Mouse (Mus musculus): ENCODE data around the gene AI182371. TPM values are rescaled to one million over a fixed set of nuclear protein-coding genes. Genes with fewer than 3 reads are reported as not detected.

The AI182371 gene
- polyA plus RNA-seq, 1 experiment = 0.22 TPM

- no peak for TF ChIP-seq POLR2A (IDR thresholded peaks at IDR 0.05; ENCODE audit: low read depth, low read length)
- TF ChIP-seq CTCF (IDR thresholded peaks at IDR 0.05; ENCODE audit: extremely low read depth, insufficient read length, insufficient replicate concordance, low read depth, low read length) = no peak
- Histone ChIP-seq H3K4me3 (ENCODE audit: low read depth, low read length) (no peak overlapping the region), H3K36me3 (ENCODE audit: control insufficient read depth, insufficient read depth, low read length) (peaks cover 10% of the 10 kb centered on the region), H3K27ac (ENCODE audit: insufficient read depth, low read depth, low read length) (no peak overlapping the region), H3K27me3 (ENCODE audit: control insufficient read depth, insufficient read depth, low read length) (no peaks in the 10 kb centered on the region), H3K4me1 (ENCODE audit: control insufficient read depth, insufficient read depth, insufficient read length, low read length) (peaks cover 6% of the 10 kb centered on the region; the same call in 1 of the 2 replicates)
Measured at GRCm38 (mm10) chr2:35131491-35131890, 30.1 kb upstream of the AI182371 start.

- Histone ChIP-seq H3K27me3 (ENCODE audit: control insufficient read depth, insufficient read depth, low read length) (no peaks in the 10 kb centered on the region), H3K4me3 (ENCODE audit: low read depth, low read length) (no peak overlapping the region), H3K4me1 (ENCODE audit: control insufficient read depth, insufficient read depth, insufficient read length, low read length) (no peaks in the 10 kb centered on the region), H3K27ac (ENCODE audit: insufficient read depth, low read depth, low read length) (no peak overlapping the region), H3K36me3 (ENCODE audit: control insufficient read depth, insufficient read depth, low read length) (peaks cover 16% of the 10 kb centered on the region)
- no peak for TF ChIP-seq POLR2A (IDR thresholded peaks at IDR 0.05; ENCODE audit: low read depth, low read length)
- TF ChIP-seq CTCF (IDR thresholded peaks at IDR 0.05; ENCODE audit: extremely low read depth, insufficient read length, insufficient replicate concordance, low read depth, low read length) = no peak
- 77% methylated on average over 7 of the region's 7 CpGs for WGBS
Measured at GRCm38 (mm10) chr2:35124716-35125115, 23.4 kb upstream of the AI182371 start.

DNA sequence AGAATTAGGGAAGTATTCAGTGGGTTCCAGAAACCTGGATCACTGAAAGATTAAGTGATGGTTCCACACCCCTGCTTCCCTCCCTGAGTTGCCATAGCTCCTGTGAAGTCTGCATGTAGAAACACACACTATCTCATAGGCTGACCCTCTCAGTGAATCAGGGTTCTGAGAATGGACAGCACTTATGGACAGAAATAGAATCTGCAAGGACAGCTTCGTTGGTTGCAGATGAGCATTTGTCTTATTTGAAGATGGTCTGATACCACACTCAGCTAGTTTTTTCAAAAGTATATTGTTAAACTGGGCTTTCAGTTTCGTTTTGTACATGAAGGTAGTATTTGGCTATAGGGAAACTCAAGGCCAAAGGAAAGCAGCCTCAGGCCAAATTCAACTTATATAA, 9.2 kb upstream of the AI182371 start:
- H3K36me3 ChIP-seq (ENCODE audit: control insufficient read depth, insufficient read depth, low read length) = peaks cover 1% of the 10 kb centered on the region
- H3K27me3 ChIP-seq (ENCODE audit: control insufficient read depth, insufficient read depth, low read length) = no peaks in the 10 kb centered on the region
- H3K4me1 ChIP-seq (ENCODE audit: control insufficient read depth, insufficient read depth, insufficient read length, low read length) = no peaks in the 10 kb centered on the region
- WGBS = 27% methylated on average over 2 of the region's 2 CpGs
- no peak for TF ChIP-seq CTCF (IDR thresholded peaks at IDR 0.05; ENCODE audit: extremely low read depth, insufficient read length, insufficient replicate concordance, low read depth, low read length)
- TF ChIP-seq POLR2A (IDR thresholded peaks at IDR 0.05; ENCODE audit: low read depth, low read length) = no peak
- no peak overlapping the region for H3K27ac ChIP-seq (ENCODE audit: insufficient read depth, low read depth, low read length)
- H3K4me3 ChIP-seq (ENCODE audit: low read depth, low read length) = no peak overlapping the region

DNA sequence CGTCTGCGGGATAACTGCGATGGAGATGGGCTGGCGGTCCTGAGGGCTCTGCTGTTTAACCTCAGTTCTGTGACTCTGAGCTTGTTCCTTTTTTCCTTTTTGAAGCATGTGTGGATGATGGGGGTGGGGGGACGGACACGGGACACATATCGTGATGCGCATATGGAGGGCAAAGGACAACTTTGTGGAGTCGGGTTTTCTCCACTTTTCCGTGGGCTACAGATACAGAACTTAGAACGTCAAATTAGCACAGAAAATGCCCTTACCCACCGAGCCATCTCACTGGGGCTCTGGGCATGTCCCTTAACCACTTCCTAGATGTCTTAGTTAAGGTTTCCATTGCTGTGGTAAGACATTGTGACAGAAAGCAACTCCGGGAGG, 8.6 kb upstream of the AI182371 start:
- TF ChIP-seq POLR2A (IDR thresholded peaks at IDR 0.05; ENCODE audit: low read depth, low read length) (no peak), CTCF (IDR thresholded peaks at IDR 0.05; ENCODE audit: extremely low read depth, insufficient read length, insufficient replicate concordance, low read depth, low read length) (no peak)
- Histone ChIP-seq H3K4me3 (ENCODE audit: low read depth, low read length) (peak overlapping the region; percentile 80), H3K27me3 (ENCODE audit: control insufficient read depth, insufficient read depth, low read length) (no peaks in the 10 kb centered on the region), H3K27ac (ENCODE audit: insufficient read depth, low read depth, low read length) (peak overlapping the region; percentile 39), H3K4me1 (ENCODE audit: control insufficient read depth, insufficient read depth, insufficient read length, low read length) (no peaks in the 10 kb centered on the region), H3K36me3 (ENCODE audit: control insufficient read depth, insufficient read depth, low read length) (peaks cover 1% of the 10 kb centered on the region)
- 1% methylated on average over 13 of the region's 13 CpGs for WGBS

DNA sequence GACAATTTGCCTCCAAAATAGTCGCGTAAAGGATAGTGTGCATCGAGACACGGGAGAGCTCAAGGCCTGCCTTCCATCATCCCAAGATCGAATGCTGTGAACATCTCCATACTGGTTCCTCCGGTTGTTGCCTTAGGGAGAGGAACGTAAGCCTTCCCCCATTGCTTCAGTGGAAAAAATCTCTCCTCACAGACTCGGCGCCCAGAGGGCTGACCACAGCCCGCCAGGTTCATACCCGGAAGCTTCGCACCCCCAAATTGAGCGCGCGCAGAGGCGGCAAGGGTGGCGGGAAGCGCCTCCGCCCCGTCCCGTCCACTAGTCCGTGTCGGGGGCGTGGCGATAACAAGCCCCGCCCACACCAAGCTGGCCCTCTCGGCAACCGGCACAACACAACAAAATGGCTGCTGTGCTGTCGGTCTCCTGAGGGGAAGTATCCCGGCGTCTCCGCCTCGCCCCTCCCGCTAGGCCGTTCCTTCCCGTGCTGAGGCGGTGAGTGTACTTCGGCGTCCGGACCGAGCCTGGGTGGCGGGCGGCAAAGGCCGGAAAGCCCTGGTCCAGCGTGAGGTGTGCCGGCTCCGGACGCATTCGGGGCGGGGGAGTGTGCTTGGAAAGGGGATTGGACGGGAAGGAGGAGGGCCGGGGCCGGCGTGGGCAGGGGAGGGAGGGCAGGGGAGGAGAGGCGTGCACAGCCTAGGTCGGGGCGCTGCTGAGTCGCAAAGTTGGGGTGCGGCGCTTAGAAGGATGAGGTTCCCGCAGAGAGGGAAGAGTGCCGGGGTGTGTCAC, 8.0 kb upstream of the AI182371 start, which contains the start of gene Cntrl:
Gene Cntrl (plus strand): TSS at position 352 of the 783 bp plus-strand sequence.
- Histone ChIP-seq H3K4me3 (ENCODE audit: low read depth, low read length) (peak within 1 kb of the TSS; percentile 80), H3K27me3 (ENCODE audit: control insufficient read depth, insufficient read depth, low read length) (no peaks in the 10 kb centered on the region), H3K4me1 (ENCODE audit: control insufficient read depth, insufficient read depth, insufficient read length, low read length) (no peaks in the 10 kb centered on the region), H3K36me3 (ENCODE audit: control insufficient read depth, insufficient read depth, low read length) (no peaks in the 10 kb centered on the region; the same call in 1 of the 2 replicates), H3K27ac (ENCODE audit: insufficient read depth, low read depth, low read length) (peak within 1 kb of the TSS; percentile 81)
- under 1% methylated on average over 62 of the region's 62 CpGs for WGBS
- TF ChIP-seq CTCF (IDR thresholded peaks at IDR 0.05; ENCODE audit: extremely low read depth, insufficient read length, insufficient replicate concordance, low read depth, low read length) (peak; percentile 17; the same call in 1 of the 2 replicates), POLR2A (IDR thresholded peaks at IDR 0.05; ENCODE audit: low read depth, low read length) (peak; percentile 42)

DNA sequence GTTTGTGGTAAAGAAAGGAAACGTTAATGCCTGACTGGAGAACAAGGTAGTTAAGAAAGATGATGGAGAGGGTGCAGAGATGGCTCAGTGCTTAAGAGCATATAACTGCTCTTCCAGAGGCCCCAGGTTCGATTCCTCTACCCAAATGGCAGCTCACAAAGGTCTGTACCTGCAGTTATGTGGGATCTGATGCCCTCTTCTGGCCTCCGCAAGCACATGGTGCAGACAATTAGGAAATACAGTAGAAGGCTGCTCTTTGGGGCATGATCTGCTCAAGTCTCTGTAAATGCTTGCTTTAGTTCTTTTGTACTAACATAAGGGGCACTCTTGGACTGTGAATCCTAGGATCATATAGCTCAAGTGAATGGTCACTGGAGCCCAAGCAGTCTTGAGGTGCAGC, 7.4 kb upstream of the AI182371 start:
- Histone ChIP-seq H3K4me3 (ENCODE audit: low read depth, low read length) (peak overlapping the region; percentile 80), H3K36me3 (ENCODE audit: control insufficient read depth, insufficient read depth, low read length) (no peaks in the 10 kb centered on the region; the same call in 1 of the 2 replicates), H3K4me1 (ENCODE audit: control insufficient read depth, insufficient read depth, insufficient read length, low read length) (no peaks in the 10 kb centered on the region), H3K27ac (ENCODE audit: insufficient read depth, low read depth, low read length) (peak overlapping the region; percentile 81), H3K27me3 (ENCODE audit: control insufficient read depth, insufficient read depth, low read length) (no peaks in the 10 kb centered on the region)
- no peak for TF ChIP-seq POLR2A (IDR thresholded peaks at IDR 0.05; ENCODE audit: low read depth, low read length)
- TF ChIP-seq CTCF (IDR thresholded peaks at IDR 0.05; ENCODE audit: extremely low read depth, insufficient read length, insufficient replicate concordance, low read depth, low read length) = peak; percentile 46; the same call in 1 of the 2 replicates
- 24% methylated on average over 3 of the region's 3 CpGs for WGBS

DNA sequence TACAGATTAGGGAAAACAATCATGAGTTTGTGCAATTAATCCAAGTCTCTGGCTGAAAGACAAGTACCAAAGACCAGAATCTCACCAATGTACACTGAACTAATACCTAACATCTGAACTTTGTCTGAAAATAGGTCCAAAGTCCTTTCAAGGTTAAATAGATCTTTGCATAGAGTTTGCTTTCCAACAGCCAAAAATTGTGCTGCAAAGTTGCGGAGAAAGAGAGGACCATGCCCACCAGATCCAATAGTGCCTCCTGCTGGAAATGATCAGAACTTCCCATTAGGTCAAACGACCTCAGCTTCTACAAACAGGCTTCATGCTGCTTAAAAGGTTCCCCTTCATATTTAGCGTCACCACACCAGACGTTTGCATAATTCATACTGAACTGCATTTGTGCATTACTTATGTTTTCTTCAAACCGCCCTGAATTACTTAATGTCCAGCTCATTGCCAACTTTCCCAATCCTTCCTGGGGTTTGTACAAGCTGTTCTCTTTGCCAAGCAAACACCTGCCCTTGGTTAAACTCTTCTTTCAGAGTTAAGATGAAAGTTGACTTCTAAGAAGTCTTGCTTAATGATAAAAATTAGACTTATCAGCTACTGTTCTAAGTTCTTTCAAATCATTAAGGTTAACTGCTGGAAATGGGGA, 6.8 kb upstream of the AI182371 start:
- Histone ChIP-seq H3K36me3 (ENCODE audit: control insufficient read depth, insufficient read depth, low read length) (no peaks in the 10 kb centered on the region), H3K27ac (ENCODE audit: insufficient read depth, low read depth, low read length) (no peak overlapping the region), H3K4me3 (ENCODE audit: low read depth, low read length) (no peak overlapping the region), H3K27me3 (ENCODE audit: control insufficient read depth, insufficient read depth, low read length) (no peaks in the 10 kb centered on the region), H3K4me1 (ENCODE audit: control insufficient read depth, insufficient read depth, insufficient read length, low read length) (no peaks in the 10 kb centered on the region)
- TF ChIP-seq POLR2A (IDR thresholded peaks at IDR 0.05; ENCODE audit: low read depth, low read length) (no peak), CTCF (IDR thresholded peaks at IDR 0.05; ENCODE audit: extremely low read depth, insufficient read length, insufficient replicate concordance, low read depth, low read length) (no peak)
- WGBS = 46% methylated on average over 5 of the region's 5 CpGs

Measured in small intestine, adult 2 months (tissue).